Mouse (Mus musculus): ENCODE measurements around the gene Fam151b. TPM values are rescaled to one million over a fixed set of nuclear protein-coding genes. Genes with fewer than 3 reads are reported as not detected.
A peak's percentile ranks its signal among the peaks of the same experiment; 100 is the strongest.

The Fam151b gene
- total RNA-seq, 1 experiment: 1.2 TPM

GRCm38 (mm10) chr13:92490817-92491216 is 7.0 kb upstream of the Fam151b start:
- Histone ChIP-seq H3K4me1 (ENCODE audit: control insufficient read depth in 2 of 2, insufficient read depth in 2 of 2, low read length in 2 of 2, poor library complexity in 1 of 2) (no peaks in the 10 kb centered on the region), H3K9me3 (ENCODE audit: control insufficient read depth, insufficient read depth, low read depth, low read length) (no peaks in the 10 kb centered on the region), H3K4me3 (ENCODE audit: insufficient read depth in 1 of 2, low read depth in 1 of 2, low read length in 2 of 2, poor library complexity in 1 of 2, severe bottlenecking in 1 of 2) (no peak overlapping the region), H3K9ac (ENCODE audit: insufficient read depth, low read depth, low read length, poor library complexity, severe bottlenecking) (no peak overlapping the region), H3K27ac (ENCODE audit: insufficient read depth, low read depth, low read length, poor library complexity, severe bottlenecking) (no peak overlapping the region), H3K36me3 (ENCODE audit: control insufficient read depth, insufficient read depth, low read length, poor library complexity, severe bottlenecking) (no peaks in the 10 kb centered on the region)
- no peak for DNase-seq (ENCODE audit: low read depth, low spot score)
- no peak for TF ChIP-seq CHD2 (IDR thresholded peaks at IDR 0.05; ENCODE audit: low read depth, low read length)
- TF ChIP-seq ZNF384 (IDR thresholded peaks at IDR 0.05; ENCODE audit: low read depth, low read length): no peak
- no peak for TF ChIP-seq MAFK (IDR thresholded peaks at IDR 0.05; ENCODE audit: insufficient read depth, low read depth, low read length)
- no peak for TF ChIP-seq HCFC1 (IDR thresholded peaks at IDR 0.05; ENCODE audit: borderline replicate concordance, insufficient read depth, low read length)
- TF ChIP-seq ZC3H11A (IDR thresholded peaks at IDR 0.05; ENCODE audit: borderline replicate concordance, low read depth, low read length): no peak
- in situ Hi-C loops (cut with MboI; ENCODE audit: low sequenced_read_pairs in 2 of 2, unreplicated experiment in 2 of 2): no loop called here

DNA sequence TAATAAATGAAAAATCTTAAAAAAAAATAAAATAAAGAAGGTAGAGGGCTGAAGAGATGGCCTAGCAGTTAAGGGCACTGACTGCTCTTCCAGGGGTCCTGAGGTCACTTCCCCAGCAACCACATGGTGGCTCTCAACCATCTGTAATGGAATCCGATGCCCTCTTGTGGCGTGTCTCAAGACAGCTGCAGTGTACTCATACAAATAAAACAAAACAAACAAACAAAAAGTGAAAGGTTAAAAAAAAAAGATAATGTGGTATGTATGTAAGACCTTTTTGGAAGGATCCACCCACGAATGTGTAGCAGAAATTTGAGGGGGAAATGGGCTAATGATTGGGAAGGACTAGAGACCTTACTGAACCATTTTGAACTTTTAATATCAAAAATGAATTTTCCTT is 467 bp downstream of the Fam151b start:
- in situ Hi-C loops (cut with MboI; ENCODE audit: low sequenced_read_pairs in 2 of 2, unreplicated experiment in 2 of 2): no loop called here
- Histone ChIP-seq H3K4me3 (ENCODE audit: insufficient read depth in 1 of 2, low read depth in 1 of 2, low read length in 2 of 2, poor library complexity in 1 of 2, severe bottlenecking in 1 of 2) (peak overlapping the region in 1 of 2 experiments; percentile 33; a peak in 1 of 4 replicates), H3K9me3 (ENCODE audit: control insufficient read depth, insufficient read depth, low read depth, low read length) (no peaks in the 10 kb centered on the region), H3K9ac (ENCODE audit: insufficient read depth, low read depth, low read length, poor library complexity, severe bottlenecking) (no peak overlapping the region), H3K36me3 (ENCODE audit: control insufficient read depth, insufficient read depth, low read length, poor library complexity, severe bottlenecking) (no peaks in the 10 kb centered on the region), H3K27ac (ENCODE audit: insufficient read depth, low read depth, low read length, poor library complexity, severe bottlenecking) (no peak overlapping the region), H3K4me1 (ENCODE audit: control insufficient read depth in 2 of 2, insufficient read depth in 2 of 2, low read length in 2 of 2, poor library complexity in 1 of 2) (no peaks in the 10 kb centered on the region)
- no peak for TF ChIP-seq HCFC1 (IDR thresholded peaks at IDR 0.05; ENCODE audit: borderline replicate concordance, insufficient read depth, low read length)
- no peak for TF ChIP-seq ZC3H11A (IDR thresholded peaks at IDR 0.05; ENCODE audit: borderline replicate concordance, low read depth, low read length)
- TF ChIP-seq ZNF384 (IDR thresholded peaks at IDR 0.05; ENCODE audit: low read depth, low read length): no peak
- no peak for TF ChIP-seq CHD2 (IDR thresholded peaks at IDR 0.05; ENCODE audit: low read depth, low read length)
- TF ChIP-seq MAFK (IDR thresholded peaks at IDR 0.05; ENCODE audit: insufficient read depth, low read depth, low read length): no peak
- no peak for DNase-seq (ENCODE audit: low read depth, low spot score)

DNA sequence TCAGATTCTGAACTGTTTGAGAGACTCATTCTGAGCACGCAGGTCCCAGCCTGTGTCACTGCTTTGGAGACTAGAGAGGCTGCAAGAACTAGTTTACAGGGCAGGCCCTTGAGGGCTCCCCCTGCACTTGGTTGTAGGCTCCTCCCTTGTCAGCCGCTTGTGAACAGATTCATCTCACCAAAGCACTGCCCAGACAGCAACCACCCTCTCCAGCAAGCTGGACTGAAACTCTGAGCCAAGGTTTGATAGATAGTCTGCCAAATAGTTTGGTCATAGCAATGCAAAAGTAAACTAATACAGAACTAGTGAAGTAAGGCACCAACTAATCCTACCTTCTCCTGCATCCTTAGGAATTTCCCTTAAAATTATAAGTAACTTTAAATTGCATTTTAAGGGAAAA is 13.7 kb downstream of the Fam151b start:
- Histone ChIP-seq H3K9ac (ENCODE audit: insufficient read depth, low read depth, low read length, poor library complexity, severe bottlenecking) (no peak overlapping the region), H3K36me3 (ENCODE audit: control insufficient read depth, insufficient read depth, low read length, poor library complexity, severe bottlenecking) (no peaks in the 10 kb centered on the region), H3K9me3 (ENCODE audit: control insufficient read depth, insufficient read depth, low read depth, low read length) (no peaks in the 10 kb centered on the region), H3K4me1 (ENCODE audit: control insufficient read depth in 2 of 2, insufficient read depth in 2 of 2, low read length in 2 of 2, poor library complexity in 1 of 2) (no peaks in the 10 kb centered on the region), H3K4me3 (ENCODE audit: insufficient read depth in 1 of 2, low read depth in 1 of 2, low read length in 2 of 2, poor library complexity in 1 of 2, severe bottlenecking in 1 of 2) (no peak overlapping the region), H3K27ac (ENCODE audit: insufficient read depth, low read depth, low read length, poor library complexity, severe bottlenecking) (no peak overlapping the region)
- TF ChIP-seq MAFK (IDR thresholded peaks at IDR 0.05; ENCODE audit: insufficient read depth, low read depth, low read length) (no peak), ZC3H11A (IDR thresholded peaks at IDR 0.05; ENCODE audit: borderline replicate concordance, low read depth, low read length) (no peak), HCFC1 (IDR thresholded peaks at IDR 0.05; ENCODE audit: borderline replicate concordance, insufficient read depth, low read length) (no peak)
- in situ Hi-C loops (cut with MboI; ENCODE audit: low sequenced_read_pairs in 2 of 2, unreplicated experiment in 2 of 2): no loop called here
- no peak for DNase-seq (ENCODE audit: low read depth, low spot score)

DNA sequence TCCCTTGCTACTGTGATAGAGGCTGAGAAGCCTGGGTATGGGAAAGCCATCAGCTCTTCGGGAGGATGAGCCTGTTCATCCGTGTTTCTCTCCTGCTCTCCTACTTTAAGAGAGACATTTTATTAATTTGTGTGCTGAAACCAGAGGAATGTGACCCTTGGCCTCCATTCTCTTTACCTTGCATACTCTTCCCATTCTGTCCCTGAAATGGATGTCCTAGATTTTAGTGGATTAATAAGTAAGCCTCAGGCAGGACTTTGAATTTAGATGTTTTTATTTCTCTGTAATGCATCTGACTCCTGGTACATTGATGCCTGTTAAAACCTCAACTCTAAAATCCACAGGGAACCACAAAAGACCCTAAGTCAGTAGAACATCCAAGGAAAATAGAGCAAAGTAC is 14.4 kb downstream of the Fam151b start:
- in situ Hi-C loops (cut with MboI; ENCODE audit: low sequenced_read_pairs in 2 of 2, unreplicated experiment in 2 of 2): no loop called here
- H3K36me3 ChIP-seq (ENCODE audit: control insufficient read depth, insufficient read depth, low read length, poor library complexity, severe bottlenecking): no peaks in the 10 kb centered on the region

DNA sequence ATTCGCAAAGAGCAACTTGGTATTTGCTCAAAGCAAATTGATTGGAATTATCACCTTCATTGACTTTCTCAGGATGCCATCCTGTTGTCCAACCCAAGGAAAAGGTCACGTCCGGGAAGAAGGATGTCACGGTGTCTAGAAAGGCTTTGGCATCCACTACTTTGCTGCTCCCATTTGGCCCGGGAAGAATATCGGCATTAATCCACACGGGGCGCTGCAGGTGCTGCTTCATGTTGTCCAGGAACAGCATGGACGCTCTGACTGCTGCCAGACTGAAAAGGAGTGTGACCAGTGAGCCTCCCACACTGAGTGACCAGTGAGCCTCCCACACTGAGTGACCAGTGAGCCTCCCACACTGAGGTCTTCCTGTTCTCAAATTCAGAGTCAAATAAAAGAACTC is 15.9 kb downstream of the Fam151b start:
- TF ChIP-seq ZNF384 (IDR thresholded peaks at IDR 0.05; ENCODE audit: low read depth, low read length) (no peak), MAFK (IDR thresholded peaks at IDR 0.05; ENCODE audit: insufficient read depth, low read depth, low read length) (no peak), CHD2 (IDR thresholded peaks at IDR 0.05; ENCODE audit: low read depth, low read length) (no peak), ZC3H11A (IDR thresholded peaks at IDR 0.05; ENCODE audit: borderline replicate concordance, low read depth, low read length) (no peak), HCFC1 (IDR thresholded peaks at IDR 0.05; ENCODE audit: borderline replicate concordance, insufficient read depth, low read length) (no peak)
- H3K27ac ChIP-seq (ENCODE audit: insufficient read depth, low read depth, low read length, poor library complexity, severe bottlenecking): no peak overlapping the region
- no peaks in the 10 kb centered on the region for H3K36me3 ChIP-seq (ENCODE audit: control insufficient read depth, insufficient read depth, low read length, poor library complexity, severe bottlenecking)
- in situ Hi-C loops (cut with MboI; ENCODE audit: low sequenced_read_pairs in 2 of 2, unreplicated experiment in 2 of 2): no loop called here
- H3K9me3 ChIP-seq (ENCODE audit: control insufficient read depth, insufficient read depth, low read depth, low read length): no peaks in the 10 kb centered on the region
- no peaks in the 10 kb centered on the region for H3K4me1 ChIP-seq (ENCODE audit: control insufficient read depth in 2 of 2, insufficient read depth in 2 of 2, low read length in 2 of 2, poor library complexity in 1 of 2)
- DNase-seq (ENCODE audit: low read depth, low spot score): no peak
- H3K9ac ChIP-seq (ENCODE audit: insufficient read depth, low read depth, low read length, poor library complexity, severe bottlenecking): no peak overlapping the region
- H3K4me3 ChIP-seq (ENCODE audit: insufficient read depth in 1 of 2, low read depth in 1 of 2, low read length in 2 of 2, poor library complexity in 1 of 2, severe bottlenecking in 1 of 2): no peak overlapping the region

More for the DNA sequence above, 14.4 kb downstream of the Fam151b start:
- no peak for DNase-seq (ENCODE audit: low read depth, low spot score)
- Histone ChIP-seq H3K4me1 (ENCODE audit: control insufficient read depth in 2 of 2, insufficient read depth in 2 of 2, low read length in 2 of 2, poor library complexity in 1 of 2) (no peaks in the 10 kb centered on the region), H3K27ac (ENCODE audit: insufficient read depth, low read depth, low read length, poor library complexity, severe bottlenecking) (no peak overlapping the region), H3K9ac (ENCODE audit: insufficient read depth, low read depth, low read length, poor library complexity, severe bottlenecking) (no peak overlapping the region), H3K9me3 (ENCODE audit: control insufficient read depth, insufficient read depth, low read depth, low read length) (no peaks in the 10 kb centered on the region), H3K4me3 (ENCODE audit: insufficient read depth in 1 of 2, low read depth in 1 of 2, low read length in 2 of 2, poor library complexity in 1 of 2, severe bottlenecking in 1 of 2) (no peak overlapping the region)
- TF ChIP-seq MAFK (IDR thresholded peaks at IDR 0.05; ENCODE audit: insufficient read depth, low read depth, low read length) (no peak), CHD2 (IDR thresholded peaks at IDR 0.05; ENCODE audit: low read depth, low read length) (no peak), ZC3H11A (IDR thresholded peaks at IDR 0.05; ENCODE audit: borderline replicate concordance, low read depth, low read length) (no peak), HCFC1 (IDR thresholded peaks at IDR 0.05; ENCODE audit: borderline replicate concordance, insufficient read depth, low read length) (no peak), ZNF384 (IDR thresholded peaks at IDR 0.05; ENCODE audit: low read depth, low read length) (no peak)
